Mouse (Mus musculus): ENCODE data around the gene Mapk1. TPM values are rescaled to one million over a fixed set of nuclear protein-coding genes. Genes with fewer than 3 reads are reported as not detected.

Gene Mapk1
- total RNA-seq, 2 experiments from 2014 or later, result 188 to 197 TPM

- DNase-seq (ENCODE audit: low spot score in 2 of 2), result no peak
Measured at GRCm38 (mm10) chr16:17078101-17078500, 94.9 kb downstream of the Mapk1 start.

- no peak for DNase-seq (ENCODE audit: low spot score in 2 of 2)
Measured at GRCm38 (mm10) chr16:17082121-17082792, 99.1 kb downstream of the Mapk1 start.

GRCm38 (mm10) chr16:17085636-17086035 lies 102.5 kb downstream of the Mapk1 start:
- DNase-seq (ENCODE audit: low spot score in 2 of 2), result no peak

- DNase-seq (ENCODE audit: low spot score in 2 of 2), result no peak
Measured at GRCm38 (mm10) chr16:17086241-17086640, 103.1 kb downstream of the Mapk1 start.

GRCm38 (mm10) chr16:17086669-17087193 lies 103.5 kb downstream of the Mapk1 start:
- DNase-seq (ENCODE audit: low spot score in 2 of 2), result no peak

- DNase-seq (ENCODE audit: low spot score in 2 of 2), result no peak
Measured at GRCm38 (mm10) chr16:17088346-17088745, 105.2 kb downstream of the Mapk1 start.

GRCm38 (mm10) chr16:17096938-17097337 lies 113.8 kb downstream of the Mapk1 start:
- no peak for DNase-seq (ENCODE audit: low spot score in 2 of 2)

Other genes starting within 250 kb of the Mapk1 start
- gene Spag6l, start 153.9 kb upstream of the Mapk1 start, total RNA-seq (2021), result 1 to 10 TPM in 1 of 2 experiments, under 1 TPM in 1; 0.54 to 1.3 TPM
- not detected for gene Igll1, start 119.4 kb upstream of the Mapk1 start, total RNA-seq (2021)
- gene Top3b, start 112.6 kb upstream of the Mapk1 start, total RNA-seq (2021), result 10 to 100 TPM; 83.5 to 93.2 TPM
- under 1 TPM in 1 of 2 experiments, not detected in 1; 0.87 TPM for gene Vpreb1, start 112.5 kb upstream of the Mapk1 start, total RNA-seq (2021)
- 10 to 100 TPM; 41.4 to 44.5 TPM for gene Ppm1f, start 86.9 kb upstream of the Mapk1 start, total RNA-seq (2021)
- 10 to 100 TPM; 13.0 to 19.5 TPM for gene Ypel1, start 86.3 kb downstream of the Mapk1 start, total RNA-seq (2021)
- gene Ppil2, start 127.9 kb downstream of the Mapk1 start, total RNA-seq (2021), result 100 to 1,000 TPM; 112 to 118 TPM
- gene 2610318N02Rik, start 141.8 kb downstream of the Mapk1 start, total RNA-seq (2021), result 10 to 100 TPM in 1 of 2 experiments, 1 to 10 TPM in 1; 8.4 to 13.1 TPM
- 10 to 100 TPM; 20.4 to 27.5 TPM for gene Sdf2l1, start 149.0 kb downstream of the Mapk1 start, total RNA-seq (2021)
- gene Ydjc, start 161.2 kb downstream of the Mapk1 start, total RNA-seq (2021), result 10 to 100 TPM in 1 of 2 experiments, 1 to 10 TPM in 1; 9.3 to 12.9 TPM
- 1 to 10 TPM in 1 of 2 experiments, under 1 TPM in 1; 0.73 to 1.1 TPM for gene Ccdc116, start 163.8 kb downstream of the Mapk1 start, total RNA-seq (2021)
- 100 to 1,000 TPM; 200 to 206 TPM for gene Ube2l3, start 219.3 kb downstream of the Mapk1 start, total RNA-seq (2021)
- under 1 TPM in 1 of 2 experiments, not detected in 1; 0.22 TPM for gene Rimbp3, start 225.2 kb downstream of the Mapk1 start, total RNA-seq (2021)

All from adrenal gland, postnatal 4 days (tissue).